Mouse (Mus musculus): Measurements from ENCODE around the gene Pagr1a. TPM values are rescaled to one million over a fixed set of nuclear protein-coding genes. Genes with fewer than 3 reads are reported as not detected.
A peak's percentile ranks its signal among the peaks of the same experiment; 100 is the strongest.

Pagr1a gene
- polyA plus RNA-seq, 1 experiment from 2014 or later = 12.2 TPM

- Histone ChIP-seq H3K9ac (replicated peaks) (no peak overlapping the region), H3K9me3 (ENCODE audit: low read length) (no peaks in the 10 kb centered on the region), H3K36me3 (replicated peaks; ENCODE audit: insufficient read depth, low read length) (peaks cover 27% of the 10 kb centered on the region), H3K4me2 (ENCODE audit: low read depth, low read length) (no peak overlapping the region), H3K27me3 (ENCODE audit: insufficient read depth, low read length) (no peaks in the 10 kb centered on the region), H3K4me1 (ENCODE audit: insufficient read depth) (peaks cover 20% of the 10 kb centered on the region), H3K27ac (ENCODE audit: low read depth) (no peak overlapping the region), H3K4me3 (ENCODE audit: low read depth, low read length) (no peak overlapping the region)
- TF ChIP-seq EP300 (IDR thresholded peaks at IDR 0.05; ENCODE audit: low read depth) (no peak), CTCF (IDR thresholded peaks at IDR 0.05; ENCODE audit: low read depth) (no peak)
- DNase-seq = no peak
- 39% methylated on average over 4 of the region's 4 CpGs for WGBS (ENCODE audit: insufficient replicate concordance)
- peak; percentile 31; the same call in 1 of the 2 replicates for ATAC-seq
Observed at GRCm38 (mm10) chr7:126982054-126982453, 35.1 kb downstream of the Pagr1a start.

GRCm38 (mm10) chr7:126981601-126982000 is 35.6 kb downstream of the Pagr1a start:
- no peak for ATAC-seq
- WGBS (ENCODE audit: insufficient replicate concordance) = 89% methylated on average over 2 of the region's 2 CpGs
- DNase-seq = no peak
- Histone ChIP-seq H3K36me3 (replicated peaks; ENCODE audit: insufficient read depth, low read length) (peaks cover 27% of the 10 kb centered on the region), H3K27me3 (ENCODE audit: insufficient read depth, low read length) (no peaks in the 10 kb centered on the region), H3K27ac (ENCODE audit: low read depth) (no peak overlapping the region), H3K4me2 (ENCODE audit: low read depth, low read length) (no peak overlapping the region), H3K4me1 (ENCODE audit: insufficient read depth) (peaks cover 23% of the 10 kb centered on the region), H3K9ac (replicated peaks) (no peak overlapping the region), H3K9me3 (ENCODE audit: low read length) (no peaks in the 10 kb centered on the region), H3K4me3 (ENCODE audit: low read depth, low read length) (no peak overlapping the region)
- TF ChIP-seq CTCF (IDR thresholded peaks at IDR 0.05; ENCODE audit: low read depth) = no peak
- TF ChIP-seq EP300 (IDR thresholded peaks at IDR 0.05; ENCODE audit: low read depth) = no peak

- no peak overlapping the region for H3K9ac ChIP-seq (replicated peaks)
- no peak for ATAC-seq
- H3K27me3 ChIP-seq (ENCODE audit: insufficient read depth, low read length) = no peaks in the 10 kb centered on the region
- 70% methylated on average over 6 of the region's 6 CpGs for WGBS (ENCODE audit: insufficient replicate concordance)
- peaks cover 31% of the 10 kb centered on the region for H3K4me1 ChIP-seq (ENCODE audit: insufficient read depth)
- no peak for DNase-seq
- no peak overlapping the region for H3K4me2 ChIP-seq (ENCODE audit: low read depth, low read length)
- H3K36me3 ChIP-seq (replicated peaks; ENCODE audit: insufficient read depth, low read length) = peaks cover 27% of the 10 kb centered on the region
- TF ChIP-seq CTCF (IDR thresholded peaks at IDR 0.05; ENCODE audit: low read depth) (no peak), EP300 (IDR thresholded peaks at IDR 0.05; ENCODE audit: low read depth) (no peak)
- H3K4me3 ChIP-seq (ENCODE audit: low read depth, low read length) = no peak overlapping the region
- H3K27ac ChIP-seq (ENCODE audit: low read depth) = no peak overlapping the region
- no peaks in the 10 kb centered on the region for H3K9me3 ChIP-seq (ENCODE audit: low read length)
Observed at GRCm38 (mm10) chr7:126978841-126979240, 38.3 kb downstream of the Pagr1a start.

GRCm38 (mm10) chr7:126976878-126977459 is 40.2 kb downstream of the Pagr1a start:
- H3K9me3 ChIP-seq (ENCODE audit: low read length) = no peaks in the 10 kb centered on the region
- WGBS (ENCODE audit: insufficient replicate concordance) = 22% methylated on average over 14 of the region's 14 CpGs
- H3K4me3 ChIP-seq (ENCODE audit: low read depth, low read length) = peak overlapping the region; percentile 93
- ATAC-seq (no peak), DNase-seq (no peak)
- H3K4me2 ChIP-seq (ENCODE audit: low read depth, low read length) = peak overlapping the region; percentile 91
- H3K9ac ChIP-seq (replicated peaks) = peak overlapping the region; percentile 95
- TF ChIP-seq EP300 (IDR thresholded peaks at IDR 0.05; ENCODE audit: low read depth) (no peak), CTCF (IDR thresholded peaks at IDR 0.05; ENCODE audit: low read depth) (no peak)
- H3K27ac ChIP-seq (ENCODE audit: low read depth) = peak overlapping the region; percentile 95
- no peaks in the 10 kb centered on the region for H3K27me3 ChIP-seq (ENCODE audit: insufficient read depth, low read length)
- peaks cover 27% of the 10 kb centered on the region for H3K36me3 ChIP-seq (replicated peaks; ENCODE audit: insufficient read depth, low read length)
- H3K4me1 ChIP-seq (ENCODE audit: insufficient read depth) = peaks cover 27% of the 10 kb centered on the region

GRCm38 (mm10) chr7:126975950-126976866 is 40.9 kb downstream of the Pagr1a start, which contains the start of gene Cdiptos:
Gene Cdiptos (minus strand): TSS chr7:126976098.
- peak; percentile 97 for ATAC-seq
- WGBS (ENCODE audit: insufficient replicate concordance) = under 1% methylated on average over 55 of the region's 55 CpGs

GRCm38 (mm10) chr7:126975893-126975949 is 41.4 kb downstream of the Pagr1a start, which contains the start of gene Cdipt:
Gene Cdipt (plus strand): TSS chr7:126975914.
- 0% methylated on average over 1 of the region's 1 CpGs for WGBS (ENCODE audit: insufficient replicate concordance)
- ATAC-seq = no peak

More at GRCm38 (mm10) chr7:126975950-126976866, 40.9 kb downstream of the Pagr1a start, which contains the start of gene Cdiptos:
- Histone ChIP-seq H3K9ac (replicated peaks) (peak within 1 kb of the TSS; percentile 95), H3K4me2 (ENCODE audit: low read depth, low read length) (peak within 1 kb of the TSS; percentile 91), H3K36me3 (replicated peaks; ENCODE audit: insufficient read depth, low read length) (peaks cover 23% of the 10 kb centered on the region), H3K4me1 (ENCODE audit: insufficient read depth) (peaks cover 23% of the 10 kb centered on the region), H3K27me3 (ENCODE audit: insufficient read depth, low read length) (no peaks in the 10 kb centered on the region), H3K27ac (ENCODE audit: low read depth) (peak within 1 kb of the TSS; percentile 95), H3K9me3 (ENCODE audit: low read length) (no peaks in the 10 kb centered on the region), H3K4me3 (ENCODE audit: low read depth, low read length) (peak within 1 kb of the TSS; percentile 93)
- DNase-seq = peak; percentile 97
- TF ChIP-seq CTCF (IDR thresholded peaks at IDR 0.05; ENCODE audit: low read depth) = peak; percentile 99
- TF ChIP-seq EP300 (IDR thresholded peaks at IDR 0.05; ENCODE audit: low read depth) = peak; percentile 74; the same call in 1 of the 2 replicates

More at GRCm38 (mm10) chr7:126975893-126975949, 41.4 kb downstream of the Pagr1a start, which contains the start of gene Cdipt:
- Histone ChIP-seq H3K9ac (replicated peaks) (peak within 1 kb of the TSS; percentile 95), H3K27ac (ENCODE audit: low read depth) (peak within 1 kb of the TSS; percentile 95), H3K9me3 (ENCODE audit: low read length) (no peaks in the 10 kb centered on the region), H3K27me3 (ENCODE audit: insufficient read depth, low read length) (no peaks in the 10 kb centered on the region), H3K4me3 (ENCODE audit: low read depth, low read length) (peak within 1 kb of the TSS; percentile 93), H3K4me2 (ENCODE audit: low read depth, low read length) (peak within 1 kb of the TSS; percentile 91), H3K4me1 (ENCODE audit: insufficient read depth) (peaks cover 23% of the 10 kb centered on the region), H3K36me3 (replicated peaks; ENCODE audit: insufficient read depth, low read length) (peaks cover 23% of the 10 kb centered on the region)
- TF ChIP-seq CTCF (IDR thresholded peaks at IDR 0.05; ENCODE audit: low read depth) (no peak), EP300 (IDR thresholded peaks at IDR 0.05; ENCODE audit: low read depth) (no peak)
- no peak for DNase-seq
